Mouse (Mus musculus) T-helper 17 cell (primary cell): ENCODE data around the gene Runx2.

ENCODE experiments used
- in situ Hi-C, 2 experiments: fragments of 300-600 bp; cut with MboI, MseI; formaldehyde crosslinking; loops; 1 replicate in 1 of 2; 2 replicates in 1 of 2; pipeline ENCODE4 v1.15.1; 2025; ENCODE audit warnings: high pct_unique_total_duplicates in 2 of 2

Runx2 gene

DNA sequence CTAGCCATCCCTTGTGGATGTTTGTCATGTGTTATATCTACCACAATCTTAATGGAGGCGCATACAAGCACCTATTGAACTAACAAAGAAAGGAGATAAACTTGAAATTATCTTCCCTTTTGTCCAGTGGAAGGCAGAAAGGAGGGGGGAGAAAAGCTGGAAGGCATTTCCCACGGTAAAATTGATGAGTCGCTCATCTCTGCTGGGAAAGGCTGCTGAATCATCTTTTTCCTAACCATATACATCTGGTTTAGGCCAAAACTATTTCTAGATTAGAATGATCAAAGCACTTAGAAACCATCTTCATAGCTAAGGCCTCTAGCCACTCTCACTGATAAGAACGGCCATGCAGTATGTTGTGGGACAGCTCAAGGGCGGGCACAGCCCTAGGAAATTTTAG, 147.3 kb downstream of the Runx2 start:
- in situ Hi-C loops, result loop anchor here in 1 of 2 experiments (5.0 kb wide), 1 partner anchor 40 kb away; no protein-coding TSS in a partner anchor

DNA sequence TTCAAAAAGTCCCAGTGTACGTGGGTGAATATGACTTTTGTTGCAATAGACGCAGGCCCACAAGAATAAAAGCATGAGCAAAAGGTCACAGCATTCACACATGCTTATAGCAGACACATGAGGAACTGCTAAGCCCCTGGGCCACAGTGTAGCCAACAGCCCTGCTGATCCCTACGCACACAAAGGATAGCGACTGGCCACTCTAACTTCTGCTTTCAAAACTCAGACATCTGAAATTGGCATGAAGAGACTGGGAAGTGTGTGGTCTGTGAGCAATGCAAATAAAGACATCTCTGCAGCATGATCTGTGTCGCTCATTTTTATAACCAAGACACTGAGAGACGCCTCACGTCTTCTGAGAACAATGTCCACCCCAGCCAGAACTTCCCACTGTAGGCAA, 150.7 kb downstream of the Runx2 start:
- in situ Hi-C loops, result loop anchor here in 1 of 2 experiments (5.0 kb wide), 1 partner anchor 38 kb away; no protein-coding TSS in a partner anchor

DNA sequence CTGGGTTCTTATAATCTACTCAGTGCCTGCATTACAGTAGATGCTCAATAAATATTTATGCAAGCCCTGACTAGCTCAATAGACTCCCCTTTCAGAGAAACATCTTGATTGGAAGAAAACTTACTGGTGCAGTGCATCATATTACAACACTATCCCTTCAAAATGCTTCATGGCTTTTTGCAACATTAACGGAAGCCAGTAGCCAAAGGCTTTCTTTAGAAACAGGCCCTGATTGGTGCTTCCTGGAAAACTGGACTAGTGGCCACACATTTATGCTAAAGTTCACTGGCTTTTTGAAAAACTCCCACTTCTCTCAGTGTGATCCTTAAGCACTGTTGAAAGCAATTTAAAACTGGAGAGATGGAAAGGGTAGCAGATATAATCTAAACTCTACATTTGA, 151.4 kb downstream of the Runx2 start:
- in situ Hi-C loops, result loop anchor here in 1 of 2 experiments (5.0 kb wide), 1 partner anchor 39 kb away; no protein-coding TSS in a partner anchor

DNA sequence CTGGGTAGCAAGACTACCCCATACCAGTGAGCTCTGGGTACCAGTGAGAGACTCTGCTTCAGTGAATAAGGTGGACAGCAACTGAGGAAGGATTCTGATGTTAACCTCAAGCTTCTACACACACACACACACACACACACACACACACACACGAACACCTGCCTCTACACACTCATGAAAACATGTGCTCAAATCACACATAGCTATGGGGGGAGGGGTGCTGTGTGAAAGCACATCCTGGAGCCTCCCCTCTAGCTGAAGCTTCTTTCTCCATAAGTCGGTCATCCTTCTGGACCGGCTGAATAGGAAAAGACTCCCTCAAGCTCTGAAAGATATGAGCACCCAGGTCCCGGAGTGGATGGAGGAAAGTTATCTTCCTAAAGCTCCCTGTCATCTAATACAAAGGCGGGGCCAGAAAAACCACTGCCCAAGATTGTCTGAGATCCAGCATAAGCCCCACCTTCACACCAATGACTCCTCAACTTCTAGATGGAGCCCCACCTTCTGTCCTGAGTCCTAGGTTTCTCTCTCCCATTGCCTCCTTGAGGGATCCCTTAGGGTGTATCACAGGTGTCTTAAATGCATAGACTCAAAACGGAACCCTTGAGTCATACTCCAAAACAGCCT, 152.4 kb downstream of the Runx2 start:
- in situ Hi-C loops, result loop anchor here in 1 of 2 experiments (5.0 kb wide), 1 partner anchor 40 kb away; no protein-coding TSS in a partner anchor

DNA sequence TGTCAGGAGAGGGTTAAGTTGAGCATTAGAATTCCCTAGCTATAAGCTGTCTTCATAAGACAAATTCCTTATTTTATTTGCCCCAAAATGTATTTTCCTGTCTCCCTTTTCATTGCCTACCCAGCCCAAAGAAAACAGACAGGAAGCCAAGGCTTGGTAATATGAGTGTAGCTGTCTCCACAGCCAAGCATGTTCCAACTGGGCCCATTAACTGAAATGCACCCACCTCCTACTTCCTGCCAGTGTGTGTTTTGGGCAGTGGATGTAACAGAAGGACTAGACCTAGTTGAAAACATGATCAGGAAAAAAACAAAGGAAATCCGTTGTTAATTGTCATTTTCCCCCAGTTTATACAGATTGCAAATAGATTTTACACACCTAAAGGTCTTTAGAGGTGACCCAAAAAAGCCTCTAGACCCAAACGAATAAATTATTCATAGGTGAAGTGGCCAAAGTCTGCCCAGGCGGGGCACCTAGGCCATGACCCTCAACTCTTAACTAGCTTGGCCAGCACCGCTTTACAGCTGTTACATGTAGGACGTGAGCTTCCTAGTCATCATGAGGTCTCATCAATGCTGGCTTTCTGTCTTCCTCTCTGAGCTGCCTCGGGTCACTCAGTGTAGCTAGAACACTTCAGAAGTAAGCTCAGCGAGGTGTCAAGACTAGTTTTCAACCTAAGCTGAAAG, 154.3 kb downstream of the Runx2 start:
- in situ Hi-C loops, result loop anchor here in 1 of 2 experiments (5.0 kb wide), 1 partner anchor 42 kb away; no protein-coding TSS in a partner anchor

DNA sequence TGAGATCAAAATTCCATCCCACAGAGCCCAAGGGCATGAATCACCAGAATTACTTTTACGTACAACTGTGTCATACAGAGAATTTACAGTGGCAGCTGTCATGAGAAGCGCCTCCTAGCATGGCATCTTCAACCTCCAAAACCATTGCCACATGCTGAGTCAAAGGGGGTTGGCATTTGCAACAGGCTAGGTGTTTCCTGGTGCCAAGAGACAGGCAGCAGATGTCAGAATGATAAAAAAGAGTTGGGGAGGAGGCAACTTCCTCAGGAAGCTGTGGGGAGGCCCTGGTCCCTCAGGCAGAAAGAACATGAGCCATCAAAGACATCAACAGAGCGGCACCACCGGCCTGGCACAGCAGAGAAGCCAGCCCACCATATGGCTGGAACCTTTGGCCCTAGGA, 160.1 kb downstream of the Runx2 start:
- in situ Hi-C loops, result no loop called here

DNA sequence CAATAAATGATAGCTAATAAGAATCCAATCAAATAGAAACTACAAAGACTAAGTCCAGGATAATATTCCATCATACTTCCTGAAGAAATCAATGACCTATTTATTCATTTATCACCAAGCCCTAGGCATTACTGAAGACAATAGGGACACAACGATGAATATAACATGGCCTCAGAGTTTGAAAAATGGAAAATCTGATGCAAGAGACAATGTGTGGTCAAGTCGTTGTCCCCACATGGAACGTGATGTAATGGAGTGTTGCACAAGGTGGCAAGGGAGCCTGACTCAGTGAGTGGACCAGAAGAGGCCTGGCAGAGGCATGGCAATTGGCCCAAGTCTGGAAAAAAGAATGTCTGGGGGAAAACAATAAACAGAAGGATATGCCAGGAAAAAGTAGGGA, 161.5 kb downstream of the Runx2 start:
- in situ Hi-C loops, result no loop called here

DNA sequence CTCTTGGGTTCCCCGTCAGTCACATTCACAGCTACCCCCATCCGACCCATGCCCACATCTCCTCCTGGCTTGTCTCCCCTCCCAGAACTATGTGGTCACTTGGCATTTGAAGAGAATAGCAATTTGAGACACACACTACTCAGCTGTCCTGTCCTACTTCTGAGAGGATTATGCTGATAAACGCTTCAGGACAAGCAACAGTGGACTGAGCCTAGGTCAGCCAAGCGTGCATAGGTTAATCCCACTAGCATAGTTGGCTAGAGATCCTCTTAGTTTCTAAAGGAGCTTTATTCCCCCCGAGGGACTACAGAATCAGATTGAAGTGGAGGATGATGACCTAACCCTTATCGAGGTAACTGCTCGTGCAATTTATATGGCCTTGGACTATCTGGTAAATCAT, 162.5 kb downstream of the Runx2 start:
- in situ Hi-C loops, result no loop called here

DNA sequence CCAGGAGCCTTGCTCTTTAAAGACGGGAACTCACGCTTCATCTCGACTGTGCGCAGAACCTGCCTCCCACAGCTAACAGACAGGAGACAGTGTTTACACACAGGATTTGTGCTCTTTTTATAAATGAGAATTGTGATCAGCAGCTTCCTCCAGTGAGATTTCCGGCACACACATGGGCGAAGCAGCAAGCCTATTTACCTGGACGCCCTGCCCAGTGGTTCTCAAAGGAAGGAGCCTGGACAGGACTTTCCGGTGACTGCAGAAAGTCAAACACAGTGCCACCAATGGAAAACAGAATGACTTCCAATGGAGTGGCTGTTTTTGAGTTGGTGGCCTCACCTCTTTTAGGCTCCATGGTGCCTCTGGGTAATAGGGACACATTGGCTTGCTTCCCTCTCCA, 163.0 kb downstream of the Runx2 start:
- in situ Hi-C loops, result no loop called here

DNA sequence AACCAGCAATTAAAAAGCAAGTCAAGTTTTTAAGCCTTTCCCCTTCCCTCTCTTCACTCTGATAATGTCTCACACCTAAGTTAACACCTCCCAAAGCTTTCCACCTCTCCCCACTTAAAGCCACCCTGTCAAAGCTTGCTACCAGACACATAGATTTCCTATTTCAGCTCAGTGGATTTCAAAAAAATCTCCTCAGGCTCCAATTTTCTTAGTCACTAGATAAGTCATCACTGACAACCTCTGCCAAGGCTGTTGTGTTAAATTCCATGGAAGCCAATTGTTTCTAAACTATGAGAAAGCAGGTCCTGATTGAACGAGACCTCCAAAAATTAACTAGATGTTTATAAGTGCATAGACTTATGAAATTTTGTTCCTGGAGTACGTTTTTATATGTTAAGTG, 164.2 kb downstream of the Runx2 start:
- in situ Hi-C loops, result no loop called here

DNA sequence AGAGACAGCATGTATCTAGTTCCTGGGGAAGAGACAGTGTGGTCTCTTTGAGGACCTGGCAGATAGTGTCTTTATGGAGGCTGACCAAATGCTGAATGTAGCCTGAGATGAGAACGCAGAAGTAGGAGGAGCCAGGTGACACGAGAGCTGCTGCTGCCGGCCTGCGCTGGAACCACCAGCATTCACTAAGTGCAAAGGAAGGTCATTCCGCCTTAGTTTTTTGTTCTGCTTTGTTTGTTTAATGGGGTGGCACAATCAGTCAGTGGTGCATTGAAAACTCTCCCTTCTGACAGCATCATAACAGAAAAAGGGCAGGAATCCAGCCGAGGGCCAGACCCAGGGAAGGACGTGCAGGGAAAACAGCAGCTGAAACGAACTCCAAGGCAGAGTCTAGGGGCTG, 165.5 kb downstream of the Runx2 start:
- in situ Hi-C loops, result loop anchor here in 1 of 2 experiments (25.0 kb wide), 1 partner anchor 812 kb away; no protein-coding TSS in a partner anchor

DNA sequence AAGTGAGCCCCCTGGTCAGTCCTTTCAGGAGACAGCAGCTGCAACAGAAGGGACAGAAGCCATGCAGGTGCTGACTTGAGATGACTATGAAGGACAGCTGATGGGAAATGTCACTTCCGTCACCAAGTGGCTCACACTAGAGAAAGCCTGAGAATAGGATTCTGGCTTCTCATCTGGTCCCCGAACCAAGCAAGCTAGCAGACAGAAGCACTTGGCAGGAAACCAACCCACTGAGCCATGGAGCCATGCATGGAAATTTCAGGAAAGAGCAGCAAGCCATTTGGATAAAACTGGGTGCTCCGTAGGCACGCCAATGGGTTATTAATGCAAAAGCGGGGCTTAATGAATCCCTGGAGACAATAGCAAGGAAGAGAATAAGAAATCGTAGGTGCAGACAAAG, 166.7 kb downstream of the Runx2 start:
- in situ Hi-C loops, result loop anchor here in 1 of 2 experiments (25.0 kb wide), 1 partner anchor 811 kb away; no protein-coding TSS in a partner anchor

DNA sequence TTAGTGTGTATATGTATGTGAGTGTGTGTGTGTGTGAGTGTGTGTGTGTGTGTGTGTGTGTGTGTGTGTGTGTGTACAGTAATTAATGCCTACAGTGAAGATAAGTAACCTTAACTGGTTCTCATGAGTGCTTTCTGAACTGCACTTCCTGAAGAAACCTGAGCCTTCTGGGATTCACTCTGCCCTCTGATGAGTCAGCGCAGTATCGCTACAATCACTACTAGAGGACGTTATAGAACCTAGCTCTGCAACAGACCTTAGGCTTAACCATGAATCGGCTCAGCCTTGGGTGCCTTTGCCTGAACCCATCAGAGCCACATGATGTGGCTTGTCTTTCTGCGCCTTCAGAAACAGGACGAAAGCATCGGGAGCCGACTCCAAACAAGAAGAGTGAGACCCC, 169.5 kb downstream of the Runx2 start:
- in situ Hi-C loops, result loop anchor here in 1 of 2 experiments (25.0 kb wide), 1 partner anchor 808 kb away; no protein-coding TSS in a partner anchor

DNA sequence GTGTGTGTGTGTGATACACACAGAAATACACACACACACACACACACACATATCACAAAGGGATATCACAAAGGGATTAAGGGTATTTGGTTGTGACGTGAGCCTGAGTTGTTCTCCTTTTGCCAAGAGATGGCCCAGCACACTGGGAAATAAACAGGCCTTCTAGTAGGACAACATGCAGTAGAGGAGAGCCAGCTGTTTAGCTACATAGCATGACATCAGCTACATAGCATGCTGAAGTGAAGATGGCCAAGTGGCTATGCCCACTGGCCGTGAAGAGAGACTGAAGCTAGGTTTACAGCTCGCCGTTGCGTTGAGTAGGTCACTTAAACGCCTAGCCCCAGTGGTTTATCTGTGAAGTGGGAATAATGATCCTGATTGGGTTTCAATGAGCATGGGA, 171.3 kb downstream of the Runx2 start:
- in situ Hi-C loops, result loop anchor here in 1 of 2 experiments (25.0 kb wide), 1 partner anchor 806 kb away; no protein-coding TSS in a partner anchor

DNA sequence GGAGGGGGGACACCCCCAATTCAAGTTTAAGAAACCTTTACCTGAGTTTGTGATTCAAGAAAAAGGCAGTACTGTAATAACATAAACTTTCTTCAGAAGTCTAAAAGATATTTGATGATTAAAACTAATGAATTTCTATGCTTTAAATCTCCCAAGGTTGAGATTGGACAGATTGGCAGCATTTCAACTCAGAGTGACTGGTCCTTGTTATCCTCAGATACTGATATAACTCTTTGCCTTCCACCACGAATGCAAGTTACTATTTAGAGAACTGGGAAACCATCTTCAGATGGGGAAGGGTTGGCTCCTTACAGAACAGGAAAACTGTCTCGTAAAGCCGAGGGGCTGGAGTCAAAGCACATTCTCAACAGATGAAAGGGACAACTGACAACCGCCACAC, 172.5 kb downstream of the Runx2 start:
- in situ Hi-C loops, result loop anchor here in 1 of 2 experiments (25.0 kb wide), 1 partner anchor 805 kb away; no protein-coding TSS in a partner anchor

DNA sequence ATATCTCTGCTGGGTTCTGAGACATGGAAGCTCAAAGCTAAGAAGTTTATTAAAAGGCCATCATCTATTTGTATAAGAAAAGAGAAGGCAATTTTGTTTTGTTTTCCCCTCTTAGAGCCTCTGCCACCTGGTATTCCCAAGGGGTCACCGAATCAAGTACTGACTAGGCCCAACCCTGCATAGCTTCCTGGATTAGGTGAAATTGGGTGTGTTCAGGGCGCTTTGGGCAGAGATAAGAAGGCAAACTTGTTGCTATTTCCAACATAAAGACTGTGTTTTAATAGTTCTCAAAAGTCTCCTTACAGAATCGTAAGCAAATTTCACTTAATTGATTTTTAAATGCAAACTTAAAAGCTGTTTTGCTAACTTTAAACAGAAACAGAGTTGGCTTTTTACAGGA, 173.7 kb downstream of the Runx2 start:
- in situ Hi-C loops, result loop anchor here in 1 of 2 experiments (25.0 kb wide), 1 partner anchor 804 kb away; no protein-coding TSS in a partner anchor

DNA sequence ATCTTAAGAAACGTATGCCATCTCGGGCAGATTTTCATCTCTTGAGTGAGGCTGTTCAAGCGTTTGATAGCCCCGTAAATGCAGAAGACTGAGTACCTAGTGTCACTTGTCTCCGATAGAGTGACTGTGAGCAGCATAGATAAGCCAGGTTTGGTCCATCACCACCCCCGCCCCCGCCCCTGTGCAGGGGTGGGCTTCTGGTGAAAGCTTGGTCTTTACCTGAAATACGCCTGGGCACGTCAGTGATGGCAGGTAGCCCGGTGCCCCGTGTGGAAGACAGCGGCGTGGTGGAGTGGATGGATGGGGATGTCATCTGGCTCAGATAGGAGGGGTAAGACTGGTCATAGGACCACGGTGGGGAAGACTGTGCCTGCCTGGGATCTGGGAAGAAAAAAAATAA, 175.2 kb downstream of the Runx2 start:
- in situ Hi-C loops, result loop anchor here in 1 of 2 experiments (25.0 kb wide), 1 partner anchor 802 kb away; no protein-coding TSS in a partner anchor

DNA sequence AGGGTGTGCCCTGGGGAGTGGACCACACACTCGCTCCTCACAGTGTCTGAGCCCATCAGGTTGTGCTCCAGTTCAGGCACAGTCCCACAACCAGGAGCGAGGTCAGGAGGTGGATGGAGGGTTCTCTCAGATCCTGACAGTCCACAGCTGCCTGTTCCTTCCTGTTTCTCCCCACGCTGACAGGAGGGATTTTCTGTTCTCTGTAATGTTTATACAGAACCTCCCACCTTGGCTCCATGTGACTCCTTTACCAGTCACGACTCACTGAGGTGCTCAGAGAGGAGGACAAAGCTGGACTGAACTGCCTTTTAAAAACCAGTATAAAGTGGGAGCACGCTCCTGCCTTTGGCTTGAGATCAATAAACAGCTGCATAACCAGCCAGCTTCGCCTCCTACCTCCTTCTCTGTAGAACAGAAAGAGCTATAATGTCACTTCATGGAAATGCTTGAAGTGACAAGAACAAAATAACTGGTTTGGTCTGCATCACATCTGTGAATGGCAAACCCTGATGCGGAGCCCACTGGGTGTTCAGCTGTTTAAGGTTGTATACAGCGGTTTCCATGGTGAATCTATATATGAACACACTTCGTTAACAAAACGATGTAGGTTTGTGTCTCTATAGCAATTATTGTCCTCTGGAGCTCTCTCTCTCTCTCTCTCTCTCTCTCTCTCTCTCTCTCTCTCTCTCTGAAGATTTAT, 177.3 kb downstream of the Runx2 start:
- in situ Hi-C loops, result loop anchor here in 1 of 2 experiments (25.0 kb wide), 1 partner anchor 800 kb away; no protein-coding TSS in a partner anchor

DNA sequence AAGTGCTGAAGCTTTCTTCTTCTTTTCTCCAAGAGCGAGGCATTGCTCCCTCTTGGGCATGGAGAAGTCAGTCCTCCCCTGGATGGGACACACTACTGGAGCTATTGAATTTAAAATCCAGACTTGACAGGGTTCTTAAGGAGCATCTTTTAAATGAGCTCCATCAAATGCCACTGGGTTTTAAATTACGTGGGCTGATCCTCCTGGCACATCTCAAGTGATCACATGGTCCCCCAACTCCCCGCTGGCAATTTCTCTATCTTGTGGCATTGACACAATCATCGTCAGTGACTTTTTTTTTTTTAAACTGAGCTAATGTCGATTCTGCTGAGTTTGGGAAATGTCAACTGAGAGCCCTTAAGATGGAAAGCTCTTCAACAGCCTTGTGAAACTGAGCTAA, 180.1 kb downstream of the Runx2 start:
- in situ Hi-C loops, result loop anchor here in 1 of 2 experiments (25.0 kb wide), 1 partner anchor 797 kb away; no protein-coding TSS in a partner anchor

DNA sequence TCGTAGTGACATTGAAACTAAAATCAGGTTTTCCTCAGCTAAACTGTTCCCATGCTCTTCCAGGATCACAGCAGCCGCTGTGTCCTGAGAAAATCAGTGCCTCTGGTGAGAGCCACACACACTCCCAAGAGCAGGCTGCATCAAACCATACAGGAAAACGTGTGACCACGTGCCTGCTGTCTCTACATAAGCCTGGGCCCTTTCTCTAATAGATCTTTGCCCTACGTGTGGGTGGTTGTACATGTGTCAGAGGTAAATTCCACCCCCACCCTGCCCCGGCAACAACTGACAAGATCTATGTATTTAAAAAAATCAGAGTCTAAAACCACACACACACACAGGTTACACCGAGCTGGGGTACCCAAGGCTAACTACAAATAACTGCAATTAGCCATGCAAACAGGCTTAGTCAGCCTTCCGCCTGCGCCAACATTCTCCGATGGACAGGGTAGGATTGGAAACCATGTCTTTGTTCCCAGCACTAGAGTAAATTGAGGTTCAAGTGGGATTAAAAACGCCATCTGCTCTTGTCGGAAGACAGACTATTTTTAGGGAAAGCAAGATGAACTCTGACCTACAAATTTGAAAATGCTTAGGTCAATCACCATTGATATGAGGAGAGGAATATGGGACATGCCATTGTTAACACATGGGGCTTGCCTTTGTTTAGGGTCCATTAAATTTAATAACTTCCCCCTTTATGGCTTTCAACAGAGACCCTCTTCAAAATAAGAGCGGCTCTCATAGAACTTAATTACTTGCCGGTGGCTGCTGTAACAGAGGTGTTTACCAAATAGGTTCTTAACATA, 180.8 kb downstream of the Runx2 start:
- in situ Hi-C loops, result loop anchor here in 1 of 2 experiments (25.0 kb wide), 1 partner anchor 797 kb away; no protein-coding TSS in a partner anchor

DNA sequence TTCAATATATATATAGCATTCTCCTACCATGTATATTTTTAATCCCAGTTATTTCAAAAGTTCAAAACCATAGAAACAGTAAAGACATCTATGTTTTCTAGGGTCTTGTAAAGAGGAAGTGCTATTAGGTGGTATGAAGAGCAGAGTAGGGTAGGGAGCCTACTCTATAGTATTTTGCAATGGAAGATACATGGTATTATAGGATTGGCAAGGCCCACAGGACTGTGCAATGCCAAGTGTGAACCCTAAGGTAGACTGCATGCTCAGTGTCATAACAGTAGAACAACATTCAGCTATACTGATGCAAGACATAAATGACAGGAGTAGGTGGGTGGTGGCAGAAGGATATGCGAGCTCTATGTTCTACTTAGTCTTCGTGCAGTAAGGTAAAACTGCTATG, 181.7 kb downstream of the Runx2 start:
- in situ Hi-C loops, result loop anchor here in 1 of 2 experiments (25.0 kb wide), 1 partner anchor 796 kb away; no protein-coding TSS in a partner anchor
